Mouse (Mus musculus): ENCODE results near the gene Rbbp6. TPM values are rescaled to one million over a fixed set of nuclear protein-coding genes. Genes with fewer than 3 reads are reported as not detected.

Rbbp6 gene
- polyA plus RNA-seq, 1 experiment, result 5.5 TPM

DNA sequence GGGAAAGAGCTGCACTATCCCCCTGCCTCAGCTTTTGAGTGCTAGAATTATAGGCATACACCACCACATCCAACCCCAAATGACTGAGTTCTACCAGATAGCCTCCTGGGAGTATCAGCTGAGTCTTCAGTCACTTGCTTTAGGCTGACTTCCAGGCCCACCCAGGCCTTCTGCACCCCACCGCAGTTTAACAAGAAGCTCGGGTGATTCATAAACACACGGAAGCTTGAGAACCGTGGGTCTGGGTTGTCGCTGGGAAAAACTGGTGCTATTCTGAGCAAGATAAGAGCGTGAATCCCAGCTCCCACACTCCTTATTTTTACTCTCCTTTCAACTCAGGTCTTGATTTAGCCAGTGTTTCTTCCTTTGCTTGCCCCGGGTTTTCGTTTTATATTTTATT is 69.8 kb downstream of the Rbbp6 start:
- WGBS, result 60% methylated on average over 8 of the region's 8 CpGs

DNA sequence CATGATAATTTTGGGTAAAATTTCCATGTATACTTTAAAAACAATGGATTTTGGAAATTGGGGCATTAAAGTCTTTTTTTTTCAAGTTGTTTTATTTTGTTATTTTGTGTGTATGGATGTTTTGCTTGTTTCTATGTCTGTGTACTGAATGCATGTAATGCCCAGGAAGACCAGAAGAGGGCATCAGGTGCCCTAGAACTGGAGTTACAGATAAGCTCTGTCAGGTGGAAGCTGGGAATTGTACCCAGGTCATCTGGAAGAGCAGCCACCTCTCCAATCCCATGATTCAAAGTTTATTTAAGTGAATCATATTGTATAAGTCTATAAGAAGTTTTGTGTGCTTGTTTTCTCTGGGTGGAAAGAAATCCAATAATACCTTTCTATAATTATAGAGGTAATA is 73.8 kb downstream of the Rbbp6 start:
- no peak for DNase-seq (ENCODE audit: low read depth, low spot score)

More for the DNA sequence above, 69.8 kb downstream of the Rbbp6 start:
- DNase-seq (ENCODE audit: low read depth, low spot score), result no peak

- no peak for DNase-seq (ENCODE audit: low read depth, low spot score)
- 94% methylated on average over 3 of the region's 3 CpGs for WGBS
Observed at GRCm38 (mm10) chr7:123045146-123045545, 79.7 kb downstream of the Rbbp6 start.

GRCm38 (mm10) chr7:123046473-123047091 is 81.1 kb downstream of the Rbbp6 start:
- 66% methylated on average over 13 of the region's 13 CpGs for WGBS
- no peak for DNase-seq (ENCODE audit: low read depth, low spot score)

Other genes starting within 250 kb of the Rbbp6 start
- gene Tnrc6a, start 158.2 kb downstream of the Rbbp6 start, polyA plus RNA-seq (2012; rRNA removed), result 20.0 and 41.3 TPM in 2 replicates
- 27.9 and 153 TPM in 2 replicates for gene Slc5a11, start 249.1 kb downstream of the Rbbp6 start, polyA plus RNA-seq (2012; rRNA removed)

Data from large intestine, adult 2 months (tissue).